Mouse (Mus musculus): ENCODE data around the gene Stac2. TPM values are rescaled to one million over a fixed set of nuclear protein-coding genes. Genes with fewer than 3 reads are reported as not detected.
A peak's percentile ranks its signal among the peaks of the same experiment; 100 is the strongest.

The Stac2 gene
- total RNA-seq, 1 experiment from 2014 or later = 1.9 TPM

GRCm38 (mm10) chr11:98021118-98021517 is 32.1 kb downstream of the Stac2 start:
- no peak for DNase-seq

- no peak for DNase-seq
Observed at GRCm38 (mm10) chr11:98020710-98021109, 32.6 kb downstream of the Stac2 start.

- no peak for DNase-seq
Observed at GRCm38 (mm10) chr11:98019883-98020610, 33.2 kb downstream of the Stac2 start.

GRCm38 (mm10) chr11:98018858-98019641 is 34.2 kb downstream of the Stac2 start:
- peak; percentile 36 for DNase-seq

- no peak for DNase-seq
Observed at GRCm38 (mm10) chr11:98018222-98018621, 35.0 kb downstream of the Stac2 start.

GRCm38 (mm10) chr11:98016824-98017223 is 36.4 kb downstream of the Stac2 start:
- DNase-seq = no peak

- no peak for DNase-seq
Observed at GRCm38 (mm10) chr11:98016177-98016576, 37.1 kb downstream of the Stac2 start.

- DNase-seq = no peak
Observed at GRCm38 (mm10) chr11:98012831-98013230, 40.4 kb downstream of the Stac2 start.

- no peak for DNase-seq
Observed at GRCm38 (mm10) chr11:98011716-98012115, 41.5 kb downstream of the Stac2 start.

- DNase-seq = no peak
Observed at GRCm38 (mm10) chr11:98008087-98008486, 45.2 kb downstream of the Stac2 start.

- DNase-seq = peak; percentile 55
Observed at GRCm38 (mm10) chr11:98005686-98006085, 47.6 kb downstream of the Stac2 start.

GRCm38 (mm10) chr11:98005076-98005475 is 48.2 kb downstream of the Stac2 start:
- no peak for DNase-seq

- no peak for DNase-seq
Observed at GRCm38 (mm10) chr11:98004161-98004560, 49.1 kb downstream of the Stac2 start.

- no peak for DNase-seq
Observed at GRCm38 (mm10) chr11:98003171-98003671, 50.0 kb downstream of the Stac2 start.

- peak; percentile 80 for DNase-seq
Observed at GRCm38 (mm10) chr11:98002627-98003026, 50.6 kb downstream of the Stac2 start.

- no peak for DNase-seq
Observed at GRCm38 (mm10) chr11:98001986-98002385, 51.3 kb downstream of the Stac2 start.

GRCm38 (mm10) chr11:98001351-98001824 is 51.9 kb downstream of the Stac2 start:
- DNase-seq = no peak

GRCm38 (mm10) chr11:98000378-98001140 is 52.7 kb downstream of the Stac2 start:
- no peak for DNase-seq

GRCm38 (mm10) chr11:97999748-98000147 is 53.5 kb downstream of the Stac2 start:
- DNase-seq = no peak

GRCm38 (mm10) chr11:97998898-97999608 is 54.2 kb downstream of the Stac2 start:
- no peak for DNase-seq

GRCm38 (mm10) chr11:97998074-97998793 is 55.0 kb downstream of the Stac2 start:
- no peak for DNase-seq

All from adrenal gland, postnatal 25 days (tissue).